Mouse (Mus musculus) layer of hippocampus, postnatal 25 days (tissue): Measurements from ENCODE around the gene Maff. TPM values are rescaled to one million over a fixed set of nuclear protein-coding genes. Genes with fewer than 3 reads are reported as not detected.

Experiments
- DNase-seq, 2 experiments: peaks; one replicate each; pipeline ENCODE4 v3.0.0; 2022; ENCODE audit warnings: mixed read lengths in 2 of 2, low spot score in 1 of 2; ENCODE audit errors: extremely low spot score in 1 of 2
- total RNA-seq, 2 experiments: library from RNA; stranded (reverse); gene quantifications; 2 replicates each; pipeline ENCODE4 v1.2.3; 2021

The Maff gene
- total RNA-seq, 2 experiments from 2014 or later: 0.61 to 1.0 TPM

- no peak for DNase-seq
Measured at GRCm38 (mm10) chr15:79359954-79360353, 13.5 kb downstream of the Maff start.

GRCm38 (mm10) chr15:79360371-79360770 is 13.9 kb downstream of the Maff start:
- DNase-seq: no peak

- no peak for DNase-seq
Measured at GRCm38 (mm10) chr15:79361023-79361422, 14.6 kb downstream of the Maff start.

- no peak for DNase-seq
Measured at GRCm38 (mm10) chr15:79364120-79364519, 17.7 kb downstream of the Maff start.

DNA sequence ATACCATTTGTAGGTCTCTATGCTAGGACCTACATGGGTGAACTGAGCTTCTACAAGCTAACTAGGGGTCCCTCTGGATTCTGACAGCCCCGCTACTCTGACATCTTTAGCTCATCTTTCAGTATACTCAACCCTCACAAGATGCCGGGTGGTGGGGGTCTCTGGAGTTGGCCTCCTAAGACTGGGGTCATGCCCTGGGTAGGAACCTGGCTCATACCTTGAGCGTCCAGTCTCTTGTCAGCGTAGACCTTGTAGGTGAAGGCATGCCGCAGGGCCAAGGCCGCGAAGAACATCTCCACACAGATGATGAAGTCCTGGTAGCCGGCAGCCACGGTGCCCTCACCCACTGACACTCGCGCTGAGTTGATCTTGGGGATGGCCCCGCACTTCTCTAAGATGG is 18.6 kb downstream of the Maff start:
- DNase-seq: no peak

DNA sequence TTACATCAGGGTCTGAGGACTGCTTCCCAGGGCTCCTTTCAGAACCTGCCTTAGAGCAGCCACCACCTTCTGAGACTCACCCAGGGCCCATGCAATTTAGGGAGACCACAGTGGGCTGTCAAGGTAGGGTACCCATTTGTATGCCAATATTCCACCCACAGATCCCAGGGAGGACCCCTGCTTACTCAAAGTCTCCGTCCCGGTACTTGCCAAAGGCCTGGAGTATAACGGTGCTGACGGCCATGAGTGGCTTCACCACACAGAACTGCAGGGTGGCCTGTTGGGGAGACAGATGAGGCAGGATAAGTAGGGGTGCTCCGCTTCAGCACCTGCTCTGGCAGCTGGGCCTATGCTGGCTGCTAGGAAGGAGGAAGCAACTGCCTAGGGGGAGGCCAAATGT is 20.0 kb downstream of the Maff start:
- no peak for DNase-seq

GRCm38 (mm10) chr15:79368313-79368811 is 21.9 kb downstream of the Maff start:
- no peak for DNase-seq

- no peak for DNase-seq
Measured at GRCm38 (mm10) chr15:79368861-79369440, 22.5 kb downstream of the Maff start.

GRCm38 (mm10) chr15:79369452-79370280 is 23.2 kb downstream of the Maff start:
- no peak for DNase-seq

DNA sequence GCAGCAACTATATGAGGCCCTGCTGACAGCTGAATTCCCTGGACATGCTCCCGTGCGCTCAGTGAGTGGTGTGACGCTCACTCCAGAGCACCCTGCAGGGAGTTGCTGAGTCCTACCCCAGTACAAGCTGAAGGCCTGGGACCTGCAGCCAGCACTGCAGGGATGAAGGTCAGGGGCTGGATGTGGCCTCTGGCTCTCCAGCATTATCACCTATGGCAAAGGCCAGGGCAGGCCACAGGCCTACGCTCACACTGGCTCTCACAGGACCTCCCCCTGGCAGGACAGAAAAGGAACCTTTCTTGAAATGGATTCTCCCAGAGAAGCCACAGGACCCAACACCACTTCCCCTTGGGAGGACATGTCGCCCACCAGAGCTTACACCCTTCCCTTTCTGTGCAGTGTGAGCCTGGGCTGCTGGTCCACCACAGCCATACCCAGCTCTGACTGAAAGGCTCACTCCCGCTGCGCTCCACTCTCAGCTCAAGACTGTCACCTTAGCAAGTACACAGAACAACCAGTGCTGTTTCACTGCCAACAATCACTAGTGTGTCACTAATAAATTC is 23.9 kb downstream of the Maff start:
- DNase-seq: no peak

- DNase-seq: no peak
Measured at GRCm38 (mm10) chr15:79374760-79375159, 28.3 kb downstream of the Maff start.

DNA sequence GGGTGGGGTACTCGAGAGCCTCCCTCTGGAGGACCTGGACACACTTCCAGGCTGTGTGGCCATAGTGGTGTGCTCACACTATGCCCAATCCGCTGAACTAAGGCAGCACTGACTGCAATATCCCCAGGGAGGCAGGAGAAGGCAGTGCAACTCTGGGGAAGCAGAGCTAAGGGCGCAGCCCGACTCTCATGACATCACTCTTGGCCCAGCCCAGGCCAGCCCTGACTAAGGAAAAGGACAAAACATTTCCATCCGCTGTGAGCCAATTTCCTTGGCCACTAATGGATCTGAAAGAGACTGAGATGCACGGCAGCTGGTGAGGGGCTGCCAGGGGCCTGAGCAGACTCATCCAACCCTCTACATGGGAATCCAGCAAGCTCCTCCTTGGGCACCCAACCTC is 31.3 kb downstream of the Maff start:
- peak in 1 of 2 experiments; percentile 35 for DNase-seq

DNA sequence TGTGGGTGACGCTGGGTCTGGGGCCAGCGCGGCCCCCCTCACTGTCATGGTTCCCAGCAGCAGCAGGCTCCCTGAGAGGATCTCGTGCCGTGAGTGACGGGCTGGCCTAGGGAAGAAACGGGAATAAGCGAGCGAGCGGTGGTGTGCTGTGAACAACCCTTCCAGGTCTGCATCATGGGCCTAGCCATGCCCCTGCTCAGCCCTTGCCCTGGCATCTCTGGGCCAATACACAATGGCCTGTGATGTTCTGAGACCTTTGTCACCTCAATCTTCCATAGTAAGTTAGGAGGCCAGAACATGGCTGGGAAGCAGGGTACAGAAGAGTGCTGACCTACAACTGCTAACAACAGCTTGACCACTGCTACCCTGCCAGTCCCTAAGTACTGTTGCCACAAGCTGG is 32.2 kb downstream of the Maff start:
- DNase-seq: no peak

- DNase-seq: no peak
Measured at GRCm38 (mm10) chr15:79379658-79380057, 33.2 kb downstream of the Maff start.

GRCm38 (mm10) chr15:79380468-79381444 is 34.3 kb downstream of the Maff start:
- DNase-seq: peak; percentile 46 to 71

GRCm38 (mm10) chr15:79381644-79382043 is 35.2 kb downstream of the Maff start:
- DNase-seq: no peak

- DNase-seq: no peak
Measured at GRCm38 (mm10) chr15:79387081-79387480, 40.7 kb downstream of the Maff start.

- no peak for DNase-seq
Measured at GRCm38 (mm10) chr15:79387611-79388010, 41.2 kb downstream of the Maff start.

DNA sequence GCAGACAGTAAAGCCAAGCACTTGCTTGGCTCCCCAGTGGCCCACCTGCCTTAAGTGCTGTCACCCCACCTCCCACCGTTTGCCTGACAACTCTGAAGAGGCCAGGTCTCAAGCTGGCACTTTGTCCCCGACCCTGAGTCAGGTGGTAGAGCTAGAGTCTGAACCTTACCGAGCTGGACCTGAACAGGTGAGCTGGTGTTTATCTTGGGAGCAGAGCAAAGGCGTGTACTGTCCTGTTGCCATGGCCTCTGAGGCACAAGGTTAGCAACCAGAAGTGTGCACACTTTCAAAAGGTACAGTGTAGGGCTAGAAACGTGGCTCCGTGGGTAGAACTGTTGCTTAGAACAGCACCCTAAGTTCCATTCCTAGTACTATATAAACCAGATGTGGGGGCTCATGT is 41.8 kb downstream of the Maff start:
- DNase-seq: no peak

- DNase-seq: no peak
Measured at GRCm38 (mm10) chr15:79390434-79390833, 44.0 kb downstream of the Maff start.
